22 mouse cellular contexts compared by ENCODE assay signal in the genomic region with DNA sequence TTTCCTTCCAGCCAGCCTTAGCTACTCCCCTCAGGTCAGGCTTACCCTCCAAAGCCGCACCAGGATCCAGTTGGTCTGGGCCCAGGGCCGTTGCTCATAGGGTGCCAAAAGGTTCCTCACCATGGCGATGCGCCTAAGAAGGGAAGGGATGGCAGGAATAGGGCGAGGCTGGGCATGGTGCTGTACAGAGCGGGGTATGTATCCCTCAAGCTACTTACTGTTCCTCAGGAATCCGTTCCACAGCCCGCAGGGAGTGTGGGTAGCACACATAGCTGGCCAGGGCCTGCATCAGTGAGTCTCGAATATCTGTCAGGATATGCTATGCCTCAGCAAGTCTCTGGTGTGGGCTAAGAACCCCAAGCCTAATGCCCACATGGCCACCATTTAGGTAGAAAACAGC. TPM values are rescaled to one million over a fixed set of nuclear protein-coding genes. Genes with fewer than 3 reads are reported as not detected.
DNase-seq lines count a peak whose midpoint lies in the region; ATAC-seq and TF ChIP-seq lines count a peak whose summit lies in the region.
"Had no signal": no experiment of that assay in that cellular context is flagged by ENCODE, and none has a peak within 500 bp of the region (broad histone marks: within the 10 kb centered on the region; RNA-seq: fewer than 3 reads in every experiment).

No protein-coding gene starts in this region.

- no peak overlapping the region for H3K4me2 ChIP-seq in hindbrain, embryonic 13.5 days
- no peak overlapping the region for H3K4me2 ChIP-seq in hindbrain, embryonic 12.5 days (replicated peaks)
- H3K4me2 ChIP-seq: embryonic facial prominence, embryonic 15.5 days; forebrain, embryonic 12.5 days; hindbrain, embryonic 14.5 days; intestine, embryonic 15.5 days had no signal

- no peak for TF ChIP-seq CTCF in gastrocnemius, adult 2 months (IDR thresholded peaks at IDR 0.05)

- 93% methylated on average over 9 of the region's 9 CpGs for WGBS in hindbrain, embryonic 13.5 days
- 96% methylated on average over 9 of the region's 9 CpGs for WGBS in hindbrain, embryonic 12.5 days

- peak; percentile 16 for DNase-seq in cerebellum, adult 11 months
- no peak for DNase-seq in cerebellum, adult 8-10 months
- peak; percentile 19 for DNase-seq in gastrocnemius, adult 2 months
- DNase-seq in gastrocnemius, adult 8-10 months (ENCODE audit: low spot score in 2 of 2) = no peak
- peak; percentile 7 for DNase-seq in ovary, postnatal 36 days (ENCODE audit: low spot score)
- DNase-seq in ovary, adult 18-20 months (ENCODE audit: low spot score) = no peak
- DNase-seq: adrenal gland, postnatal 25 days; cerebellum, adult 9-11 months; embryo, embryonic 11 days; heart, postnatal 10 days; heart, postnatal 4 days; kidney, adult 18-20 months had no signal

- H3K9me3 ChIP-seq in hindbrain, embryonic 13.5 days = no peaks in the 10 kb centered on the region
- H3K9me3 ChIP-seq in hindbrain, embryonic 12.5 days (replicated peaks) = no peaks in the 10 kb centered on the region
- H3K9me3 ChIP-seq: embryonic facial prominence, embryonic 15.5 days; forebrain, embryonic 12.5 days; intestine, embryonic 15.5 days had no signal

- ATAC-seq in hindbrain, embryonic 13.5 days (ENCODE audit: low FRiP score) = no peak
- no peak for ATAC-seq in hindbrain, embryonic 12.5 days (ENCODE audit: low FRiP score)
- ATAC-seq: forebrain, embryonic 16.5 days; intestine, embryonic 15.5 days had no signal

- H3K4me3 ChIP-seq in gastrocnemius, adult 2 months = no peak overlapping the region
- no peak overlapping the region for H3K4me3 ChIP-seq in hindbrain, embryonic 13.5 days
- no peak overlapping the region for H3K4me3 ChIP-seq in hindbrain, embryonic 12.5 days
- H3K4me3 ChIP-seq: embryonic facial prominence, embryonic 15.5 days; erythroblast, embryonic 14.5 days; forebrain, embryonic 12.5 days; intestine, embryonic 15.5 days had no signal

- H3K27me3 ChIP-seq in hindbrain, embryonic 13.5 days = no peaks in the 10 kb centered on the region
- no peaks in the 10 kb centered on the region for H3K27me3 ChIP-seq in hindbrain, embryonic 12.5 days
- H3K27me3 ChIP-seq: embryonic facial prominence, embryonic 15.5 days; forebrain, embryonic 12.5 days; intestine, embryonic 15.5 days had no signal

- peaks cover 2% of the 10 kb centered on the region for H3K4me1 ChIP-seq in hindbrain, embryonic 13.5 days (replicated peaks)
- H3K4me1 ChIP-seq in hindbrain, embryonic 12.5 days = peaks cover 2% of the 10 kb centered on the region; the same call in 1 of the 2 replicates

- 0 out of 2 replicates have a peak overlapping the region, but pooled peaks have one; percentile 35 for H3K9ac ChIP-seq in hindbrain, embryonic 13.5 days
- H3K9ac ChIP-seq in hindbrain, embryonic 12.5 days = no peak overlapping the region; the same call in 1 of the 2 replicates
- H3K9ac ChIP-seq: embryonic facial prominence, embryonic 15.5 days; forebrain, embryonic 12.5 days; hindbrain, embryonic 14.5 days; intestine, embryonic 15.5 days had no signal

- intact Hi-C loops in gastrocnemius, adult 2 months (cut with DNase I) = no loop called here

- H3K27ac ChIP-seq in gastrocnemius, adult 2 months = peak overlapping the region; percentile 92
- H3K27ac ChIP-seq in hindbrain, embryonic 13.5 days = no peak overlapping the region
- H3K27ac ChIP-seq in hindbrain, embryonic 12.5 days = no peak overlapping the region
- H3K27ac ChIP-seq: embryonic facial prominence, embryonic 15.5 days; forebrain, embryonic 12.5 days; hindbrain, embryonic 14.5 days; intestine, embryonic 15.5 days had no signal

- peaks cover 99% of the 10 kb centered on the region for H3K36me3 ChIP-seq in hindbrain, embryonic 13.5 days
- H3K36me3 ChIP-seq in hindbrain, embryonic 12.5 days = peaks cover 86% of the 10 kb centered on the region

RNA-seq across cellular contexts. Expression of a gene that starts 5.3 kb away (rescaled TPM):
- 1 to 10 TPM; 1.5 to 3.1 TPM for total RNA-seq in gastrocnemius, adult 2 months (2021)
- 1 to 10 TPM in 3 of 4 experiments, under 1 TPM in 1; 0.80 to 2.2 (median 1.5) TPM for total RNA-seq in gastrocnemius, adult 8-10 months (2022)
- 3.1 and 3.4 TPM in 2 replicates for polyA plus RNA-seq in hindbrain, embryonic 13.5 days (2015; fragmentation: Nextera tagmentation; extraction: Ambion mirVana)
- polyA plus RNA-seq in hindbrain, embryonic 12.5 days (2016; fragmentation: Nextera tagmentation; extraction: Ambion mirVana) = 3.9 TPM in 2 replicates

RNA-seq across cellular contexts. Expression of a gene that starts 9.2 kb away (rescaled TPM):
- 1 to 10 TPM; 3.3 to 6.3 TPM for total RNA-seq in gastrocnemius, adult 2 months (2021)
- 1 to 10 TPM; 4.3 to 6.2 (median 4.8) TPM for total RNA-seq in gastrocnemius, adult 8-10 months (2022)
- polyA plus RNA-seq in hindbrain, embryonic 13.5 days (2015; fragmentation: Nextera tagmentation; extraction: Ambion mirVana) = 20.1 and 21.1 TPM in 2 replicates
- polyA plus RNA-seq in hindbrain, embryonic 12.5 days (2016; fragmentation: Nextera tagmentation; extraction: Ambion mirVana) = 21.9 and 25.0 TPM in 2 replicates

RNA-seq across cellular contexts. Expression of a gene that starts 21.9 kb away (rescaled TPM):
- not detected for total RNA-seq in gastrocnemius, adult 2 months (2021)
- under 1 TPM in 1 of 4 experiments, not detected in 3; 0.40 TPM for total RNA-seq in gastrocnemius, adult 8-10 months (2022)
- not detected in 2 replicates for polyA plus RNA-seq in hindbrain, embryonic 13.5 days (2015; fragmentation: Nextera tagmentation; extraction: Ambion mirVana)
- 0.31 and 0.72 TPM in 2 replicates for polyA plus RNA-seq in hindbrain, embryonic 12.5 days (2016; fragmentation: Nextera tagmentation; extraction: Ambion mirVana)
- total RNA-seq: common myeloid progenitor, adult 5-6 weeks; heart, postnatal 10 days; heart, postnatal 4 days had no signal
- polyA plus RNA-seq: forebrain, embryonic 16.5 days; heart, embryonic 14.5 days; hindbrain, embryonic 14.5 days had no signal

RNA-seq across cellular contexts. Expression of a gene that starts 24.9 kb away (rescaled TPM):
- 100 to 1,000 TPM; 128 to 157 TPM for total RNA-seq in gastrocnemius, adult 2 months (2021)
- 100 to 1,000 TPM; 137 to 185 (median 161) TPM for total RNA-seq in gastrocnemius, adult 8-10 months (2022)
- 42.8 and 43.1 TPM in 2 replicates for polyA plus RNA-seq in hindbrain, embryonic 13.5 days (2015; fragmentation: Nextera tagmentation; extraction: Ambion mirVana)
- polyA plus RNA-seq in hindbrain, embryonic 12.5 days (2016; fragmentation: Nextera tagmentation; extraction: Ambion mirVana) = 39.5 and 40.7 TPM in 2 replicates

RNA-seq across cellular contexts. Expression of a gene that starts 36.1 kb away (rescaled TPM):
- 10 to 100 TPM; 30.6 to 33.4 TPM for total RNA-seq in gastrocnemius, adult 2 months (2021)
- total RNA-seq in gastrocnemius, adult 8-10 months (2022) = 10 to 100 TPM; 29.4 to 43.5 (median 33.6) TPM
- 57.7 and 57.8 TPM in 2 replicates for polyA plus RNA-seq in hindbrain, embryonic 13.5 days (2015; fragmentation: Nextera tagmentation; extraction: Ambion mirVana)
- polyA plus RNA-seq in hindbrain, embryonic 12.5 days (2016; fragmentation: Nextera tagmentation; extraction: Ambion mirVana) = 54.3 and 58.6 TPM in 2 replicates

Comparison
In these comparisons a context has a peak if more than half of its experiments do, and no peak if none do; other contexts are left out.
1. DNase-seq: peak in cerebellum, adult 11 months (single experiment), gastrocnemius, adult 2 months (single experiment) and ovary, postnatal 36 days (single experiment); none in cerebellum, adult 8-10 months (single experiment), gastrocnemius, adult 8-10 months (0 of 2) and ovary, adult 18-20 months (single experiment).